Mouse (Mus musculus) embryonic facial prominence, embryonic 15.5 days (tissue): Measurements from ENCODE around the gene Hrasls5. TPM values are rescaled to one million over a fixed set of nuclear protein-coding genes. Genes with fewer than 3 reads are reported as not detected.
A peak's percentile ranks its signal among the peaks of the same experiment; 100 is the strongest.

ENCODE experiments used
- ATAC-seq: fragments of 200-750 bp; cut with Nextera tagmentation; 2 replicates; pipeline ENCODE4 v1.8.0; 2017; ENCODE audit warnings: low read depth, moderate TSS enrichment; ENCODE audit not compliant: insufficient number of reproducible peaks, low FRiP score, low TSS enrichment
- H3K27ac ChIP-seq: fragments of 300-500 bp; sonication (generic); replicated peaks from 2 replicates; pipeline ENCODE4 v1.5.1; 2015; ENCODE audit warnings: mild to moderate bottlenecking, inconsistent platforms
- H3K27me3 ChIP-seq: fragments of 300-500 bp; sonication (generic); 2 replicates; pipeline ENCODE4 v1.6.1; 2015; ENCODE audit warnings: inconsistent platforms
- H3K36me3 ChIP-seq: fragments of 300-500 bp; sonication (generic); 2 replicates; pipeline ENCODE4 v1.6.1; 2015; ENCODE audit warnings: mild to moderate bottlenecking, inconsistent platforms
- H3K4me1 ChIP-seq: fragments of 300-500 bp; sonication (generic); 2 replicates; pipeline ENCODE4 v1.6.1; 2015; ENCODE audit warnings: inconsistent platforms
- H3K4me2 ChIP-seq: fragments of 300-500 bp; sonication (generic); replicated peaks from 2 replicates; pipeline ENCODE4 v1.6.1; 2015; ENCODE audit warnings: mild to moderate bottlenecking, inconsistent platforms
- H3K4me3 ChIP-seq: fragments of 300-500 bp; sonication (generic); replicated peaks from 2 replicates; pipeline ENCODE4 v1.5.1; 2015; ENCODE audit warnings: mild to moderate bottlenecking, inconsistent platforms
- H3K9ac ChIP-seq: fragments of 300-500 bp; sonication (generic); 2 replicates; pipeline ENCODE4 v1.6.1; 2015; ENCODE audit warnings: inconsistent platforms
- H3K9me3 ChIP-seq: fragments of 300-500 bp; sonication (generic); replicated peaks from 2 replicates; pipeline ENCODE4 v1.6.1; 2016; ENCODE audit warnings: inconsistent platforms
- WGBS: fragments of 180-500 bp; shearing (Covaris S2); methylation state at CpG from one replicate; pipeline ENCODE4 v1.1.7; 2015; 5-methylcytosine and 5-hydroxymethylcytosine counted together
- polyA plus RNA-seq: library from polyadenylated mRNA; unstranded; fragments of >200 nt; fragmentation: Nextera tagmentation; extraction: Ambion mirVana; gene quantifications from 2 replicates; pipeline ENCODE4 v1.2.1, GENCODE M21; 2015

Hrasls5 gene
- polyA plus RNA-seq, 1 experiment from 2014 or later: 0.21 TPM

DNA sequence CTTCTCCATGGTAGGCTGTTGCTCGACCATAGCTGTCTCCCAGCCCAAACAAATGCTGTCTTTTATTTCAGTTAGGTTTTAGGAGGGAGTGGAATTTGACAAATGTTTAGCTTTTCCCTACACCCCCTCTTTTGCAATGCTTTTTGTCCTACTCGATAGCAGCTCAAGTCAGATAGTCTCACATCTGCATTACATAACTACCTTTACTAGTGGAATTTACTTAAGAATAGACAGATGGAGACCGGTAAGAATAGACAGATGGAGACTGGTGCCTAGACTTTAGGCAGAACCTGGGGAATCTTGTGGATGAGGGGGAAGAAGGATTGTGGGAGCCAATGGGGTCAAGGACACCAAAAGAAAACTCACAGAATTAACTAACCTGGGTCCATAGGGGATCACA is 28.7 kb upstream of the Hrasls5 start:
- Histone ChIP-seq H3K4me3 (no peak overlapping the region), H3K4me2 (no peak overlapping the region), H3K36me3 (no peaks in the 10 kb centered on the region), H3K9ac (no peak overlapping the region), H3K4me1 (0 out of 2 replicates have a peak, but pooled peaks cover 3% of the 10 kb centered on the region), H3K9me3 (no peaks in the 10 kb centered on the region), H3K27ac (no peak overlapping the region), H3K27me3 (no peaks in the 10 kb centered on the region)
- ATAC-seq: no peak
- 47% methylated on average over 3 of the region's 3 CpGs for WGBS

DNA sequence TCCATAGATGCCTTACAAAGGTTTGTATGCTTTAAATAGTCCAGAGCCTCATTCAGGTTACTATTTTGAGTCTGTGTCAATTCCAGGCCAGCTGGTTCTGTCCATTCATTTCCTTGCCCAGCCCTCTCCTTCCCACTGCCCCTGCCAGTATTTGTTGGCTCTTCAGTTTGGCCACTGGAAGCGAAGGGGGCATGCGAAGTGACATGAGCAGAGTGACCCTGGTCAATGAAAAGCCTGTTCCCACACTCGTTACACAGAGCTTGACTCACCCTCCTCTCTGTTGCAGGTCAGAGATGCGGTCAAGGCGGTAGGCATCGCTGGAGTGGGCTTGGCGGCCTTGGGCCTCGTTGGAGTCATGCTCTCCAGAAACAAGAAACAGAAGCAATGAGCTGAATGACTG is 27.1 kb upstream of the Hrasls5 start:
- ATAC-seq: no peak
- no peaks in the 10 kb centered on the region for H3K27me3 ChIP-seq
- H3K27ac ChIP-seq: no peak overlapping the region
- no peak overlapping the region for H3K4me3 ChIP-seq
- H3K9ac ChIP-seq: no peak overlapping the region
- 87% methylated on average over 8 of the region's 8 CpGs for WGBS
- no peaks in the 10 kb centered on the region for H3K9me3 ChIP-seq
- H3K36me3 ChIP-seq: no peaks in the 10 kb centered on the region
- H3K4me2 ChIP-seq: no peak overlapping the region
- H3K4me1 ChIP-seq: 0 out of 2 replicates have a peak, but pooled peaks cover 3% of the 10 kb centered on the region

DNA sequence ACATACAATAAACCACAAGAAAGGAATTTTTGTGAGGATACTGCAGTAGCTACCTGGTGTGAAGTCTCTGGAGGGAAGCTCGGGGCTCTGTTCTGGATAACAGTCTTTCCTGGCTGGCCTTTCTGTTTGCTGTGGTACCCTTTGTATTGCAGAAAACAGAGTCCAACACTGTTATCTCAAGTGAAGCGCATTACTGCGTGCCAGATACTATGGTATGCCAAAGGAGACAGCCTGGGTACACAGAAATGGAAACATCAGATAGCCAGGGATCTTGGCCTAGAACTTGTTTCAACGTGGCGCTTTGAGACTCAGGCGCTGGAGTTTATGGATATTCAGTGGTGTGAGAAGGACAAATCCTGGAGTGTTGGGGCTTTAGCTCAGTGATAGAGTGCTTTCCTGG is 26.6 kb upstream of the Hrasls5 start:
- Histone ChIP-seq H3K4me2 (no peak overlapping the region), H3K9ac (no peak overlapping the region), H3K36me3 (no peaks in the 10 kb centered on the region), H3K4me3 (no peak overlapping the region), H3K9me3 (no peaks in the 10 kb centered on the region), H3K27me3 (no peaks in the 10 kb centered on the region), H3K27ac (no peak overlapping the region), H3K4me1 (0 out of 2 replicates have a peak, but pooled peaks cover 3% of the 10 kb centered on the region)
- WGBS: 90% methylated on average over 6 of the region's 6 CpGs
- ATAC-seq: no peak

DNA sequence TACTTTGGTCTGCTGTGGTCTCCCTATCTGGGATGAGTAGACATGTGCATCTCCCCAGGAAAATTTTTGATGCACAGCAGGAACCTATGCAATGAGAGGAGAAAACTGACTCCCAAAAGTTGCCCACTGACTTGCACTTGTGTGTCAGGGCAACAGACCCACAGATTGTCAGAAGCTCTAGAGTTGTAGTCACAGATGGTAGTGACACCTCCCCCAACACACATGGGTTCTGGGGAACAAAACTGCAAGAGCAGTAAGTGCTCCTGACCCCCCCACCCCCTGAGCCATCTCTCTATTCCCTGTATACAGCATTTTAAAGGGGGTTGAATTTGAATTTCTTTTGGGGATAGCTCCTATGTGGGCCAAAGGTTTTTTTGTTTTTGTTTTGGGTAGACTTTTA is 21.5 kb upstream of the Hrasls5 start:
- no peak for ATAC-seq
- no peaks in the 10 kb centered on the region for H3K36me3 ChIP-seq
- H3K4me3 ChIP-seq: no peak overlapping the region
- H3K9me3 ChIP-seq: no peaks in the 10 kb centered on the region
- H3K4me1 ChIP-seq: no peaks in the 10 kb centered on the region
- no peaks in the 10 kb centered on the region for H3K27me3 ChIP-seq
- no peak overlapping the region for H3K9ac ChIP-seq
- no peak overlapping the region for H3K4me2 ChIP-seq
- no peak overlapping the region for H3K27ac ChIP-seq

DNA sequence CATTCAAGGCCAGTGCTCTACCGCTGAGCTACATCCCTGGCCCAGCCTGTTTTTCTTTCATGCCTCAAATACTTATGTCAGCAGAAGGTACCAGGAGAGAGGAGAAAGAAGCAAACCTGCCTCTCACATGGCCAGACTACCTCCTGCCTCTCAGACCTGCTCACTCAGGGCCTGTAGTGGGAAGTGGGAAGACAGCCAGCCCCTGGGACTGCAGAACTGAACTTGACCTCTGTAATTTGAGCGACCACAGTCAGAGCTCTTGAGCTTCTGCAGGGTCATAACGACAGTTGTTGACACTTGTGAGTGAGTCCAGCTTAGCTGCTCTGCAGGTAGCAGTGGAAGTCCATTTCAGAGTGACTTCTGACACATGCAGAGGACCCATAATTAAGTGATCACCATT is 20.3 kb upstream of the Hrasls5 start:
- Histone ChIP-seq H3K9me3 (no peaks in the 10 kb centered on the region), H3K4me2 (no peak overlapping the region), H3K36me3 (no peaks in the 10 kb centered on the region), H3K4me3 (no peak overlapping the region), H3K27me3 (no peaks in the 10 kb centered on the region), H3K9ac (no peak overlapping the region), H3K4me1 (no peaks in the 10 kb centered on the region), H3K27ac (no peak overlapping the region)
- no peak for ATAC-seq
- WGBS: 46% methylated on average over 3 of the region's 3 CpGs

DNA sequence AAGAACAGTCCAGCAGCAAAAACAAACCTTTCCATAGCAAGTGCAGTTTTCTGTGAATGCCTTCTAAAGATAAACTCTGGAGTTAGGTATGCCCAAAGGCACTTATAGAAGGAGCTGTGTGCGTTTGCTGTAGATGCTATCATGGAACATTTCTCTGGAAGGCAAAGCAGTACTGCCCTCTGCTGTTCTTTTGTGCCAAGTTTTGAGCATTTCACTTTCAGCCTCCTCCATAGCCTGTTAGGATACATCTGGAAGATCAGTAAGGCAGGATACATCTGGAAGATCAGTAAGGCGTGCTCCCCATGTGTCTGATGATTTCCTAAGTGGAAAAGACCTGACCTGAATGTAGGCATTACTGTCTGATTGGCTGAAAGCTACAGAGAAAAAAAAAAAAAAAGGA is 16.8 kb upstream of the Hrasls5 start:
- H3K27me3 ChIP-seq: no peaks in the 10 kb centered on the region
- no peak overlapping the region for H3K4me2 ChIP-seq
- no peaks in the 10 kb centered on the region for H3K9me3 ChIP-seq
- H3K4me1 ChIP-seq: no peaks in the 10 kb centered on the region
- no peak overlapping the region for H3K4me3 ChIP-seq
- H3K27ac ChIP-seq: no peak overlapping the region
- no peaks in the 10 kb centered on the region for H3K36me3 ChIP-seq
- no peak overlapping the region for H3K9ac ChIP-seq
- ATAC-seq: no peak
- WGBS: 14% methylated on average over 2 of the region's 2 CpGs

DNA sequence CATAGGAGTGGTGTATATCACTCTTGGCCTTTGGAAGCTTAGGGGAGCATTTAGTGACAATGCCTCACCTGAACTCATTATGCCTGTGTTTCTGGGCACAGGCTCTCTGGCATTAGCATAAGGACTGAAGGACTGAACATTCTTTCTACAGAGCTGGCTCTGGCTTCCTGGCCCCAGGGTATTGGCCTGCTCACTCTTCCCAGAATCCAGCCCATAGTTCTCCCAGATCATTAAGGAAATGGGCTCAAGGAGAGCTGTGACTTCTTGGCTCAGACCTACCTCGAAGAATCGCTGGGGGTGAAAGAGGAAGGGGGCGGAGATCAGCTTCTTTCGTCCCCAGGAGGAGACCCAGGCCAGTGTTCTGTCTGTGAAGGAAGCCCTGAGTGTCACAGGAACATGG is 13.9 kb upstream of the Hrasls5 start:
- no peak overlapping the region for H3K4me3 ChIP-seq
- no peaks in the 10 kb centered on the region for H3K36me3 ChIP-seq
- no peak for ATAC-seq
- H3K9ac ChIP-seq: no peak overlapping the region
- H3K27me3 ChIP-seq: no peaks in the 10 kb centered on the region
- H3K27ac ChIP-seq: no peak overlapping the region
- WGBS: 28% methylated on average over 4 of the region's 4 CpGs
- H3K9me3 ChIP-seq: no peaks in the 10 kb centered on the region
- no peak overlapping the region for H3K4me2 ChIP-seq
- no peaks in the 10 kb centered on the region for H3K4me1 ChIP-seq

DNA sequence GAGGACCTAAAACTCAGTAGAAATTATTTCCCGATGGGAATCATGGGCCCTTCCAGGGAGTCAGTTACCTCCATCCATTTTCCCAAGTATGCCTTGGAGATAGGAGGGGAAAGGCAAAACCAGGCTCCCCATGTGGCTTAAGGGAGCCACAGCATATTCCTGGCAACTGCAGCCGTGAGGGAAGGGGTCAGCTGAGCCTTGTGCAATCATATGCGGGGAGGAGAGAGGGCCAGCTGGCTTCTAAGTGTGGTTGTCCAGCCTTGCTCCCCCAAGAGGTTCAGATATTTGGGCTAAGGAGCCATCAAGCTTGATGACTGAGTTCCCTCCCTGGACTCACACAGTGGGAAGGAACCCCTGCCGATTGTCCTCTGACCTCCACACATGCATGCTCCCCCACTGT is 10.8 kb upstream of the Hrasls5 start:
- no peak overlapping the region for H3K27ac ChIP-seq
- H3K36me3 ChIP-seq: no peaks in the 10 kb centered on the region
- no peak overlapping the region for H3K9ac ChIP-seq
- no peaks in the 10 kb centered on the region for H3K9me3 ChIP-seq
- no peak overlapping the region for H3K4me2 ChIP-seq
- no peaks in the 10 kb centered on the region for H3K27me3 ChIP-seq
- no peak overlapping the region for H3K4me3 ChIP-seq
- 72% methylated on average over 4 of the region's 4 CpGs for WGBS
- ATAC-seq: no peak
- peaks cover 9% of the 10 kb centered on the region for H3K4me1 ChIP-seq

DNA sequence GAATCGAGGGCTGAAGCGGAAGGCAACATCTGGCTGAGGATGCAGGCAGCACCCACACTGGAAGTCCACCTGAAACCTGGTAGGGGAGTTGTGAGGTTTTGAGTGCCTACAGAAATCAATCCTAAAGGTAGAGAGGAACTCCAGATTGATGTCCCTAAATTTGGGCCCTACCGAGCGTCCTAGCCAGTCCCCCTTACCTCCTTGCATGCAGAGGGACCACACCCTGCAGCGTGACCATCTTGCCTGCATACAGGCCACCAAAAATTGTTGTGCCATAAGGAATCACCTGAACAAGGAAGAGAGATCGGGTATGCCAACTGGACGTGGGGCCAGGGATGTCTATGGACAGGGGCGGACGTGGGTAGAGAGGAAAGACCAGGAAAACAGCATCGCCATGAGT is 8.2 kb upstream of the Hrasls5 start:
- Histone ChIP-seq H3K9ac (no peak overlapping the region), H3K4me2 (no peak overlapping the region), H3K27me3 (0 out of 2 replicates have a peak, but pooled peaks cover 2% of the 10 kb centered on the region), H3K36me3 (no peaks in the 10 kb centered on the region), H3K27ac (no peak overlapping the region), H3K9me3 (no peaks in the 10 kb centered on the region), H3K4me3 (no peak overlapping the region), H3K4me1 (peaks cover 25% of the 10 kb centered on the region)
- 91% methylated on average over 10 of the region's 10 CpGs for WGBS
- ATAC-seq: no peak

DNA sequence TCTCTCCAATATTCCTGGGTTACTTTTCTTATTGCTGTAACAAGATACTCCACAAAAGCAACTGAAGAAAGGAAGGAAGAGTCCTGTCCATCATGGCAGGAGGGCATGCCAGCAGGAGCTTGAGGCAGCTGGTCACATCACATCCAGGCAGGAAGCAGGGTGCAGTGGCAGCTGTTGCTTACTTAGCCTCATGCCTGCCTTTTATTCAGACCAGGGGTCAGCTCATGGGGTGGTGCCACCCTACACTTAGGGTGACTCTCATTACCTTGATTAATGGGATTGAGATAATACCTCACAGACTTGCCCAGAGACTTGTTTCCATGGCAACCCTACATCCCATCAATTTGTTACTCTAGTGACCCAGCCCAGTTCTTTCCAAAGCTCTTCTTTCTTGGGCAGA is 7.3 kb upstream of the Hrasls5 start:
- H3K36me3 ChIP-seq: no peaks in the 10 kb centered on the region
- no peak overlapping the region for H3K9ac ChIP-seq
- no peak overlapping the region for H3K27ac ChIP-seq
- no peaks in the 10 kb centered on the region for H3K9me3 ChIP-seq
- no peak overlapping the region for H3K4me3 ChIP-seq
- no peak overlapping the region for H3K4me2 ChIP-seq
- peaks cover 25% of the 10 kb centered on the region for H3K4me1 ChIP-seq
- no peak for ATAC-seq
- H3K27me3 ChIP-seq: 0 out of 2 replicates have a peak, but pooled peaks cover 2% of the 10 kb centered on the region

DNA sequence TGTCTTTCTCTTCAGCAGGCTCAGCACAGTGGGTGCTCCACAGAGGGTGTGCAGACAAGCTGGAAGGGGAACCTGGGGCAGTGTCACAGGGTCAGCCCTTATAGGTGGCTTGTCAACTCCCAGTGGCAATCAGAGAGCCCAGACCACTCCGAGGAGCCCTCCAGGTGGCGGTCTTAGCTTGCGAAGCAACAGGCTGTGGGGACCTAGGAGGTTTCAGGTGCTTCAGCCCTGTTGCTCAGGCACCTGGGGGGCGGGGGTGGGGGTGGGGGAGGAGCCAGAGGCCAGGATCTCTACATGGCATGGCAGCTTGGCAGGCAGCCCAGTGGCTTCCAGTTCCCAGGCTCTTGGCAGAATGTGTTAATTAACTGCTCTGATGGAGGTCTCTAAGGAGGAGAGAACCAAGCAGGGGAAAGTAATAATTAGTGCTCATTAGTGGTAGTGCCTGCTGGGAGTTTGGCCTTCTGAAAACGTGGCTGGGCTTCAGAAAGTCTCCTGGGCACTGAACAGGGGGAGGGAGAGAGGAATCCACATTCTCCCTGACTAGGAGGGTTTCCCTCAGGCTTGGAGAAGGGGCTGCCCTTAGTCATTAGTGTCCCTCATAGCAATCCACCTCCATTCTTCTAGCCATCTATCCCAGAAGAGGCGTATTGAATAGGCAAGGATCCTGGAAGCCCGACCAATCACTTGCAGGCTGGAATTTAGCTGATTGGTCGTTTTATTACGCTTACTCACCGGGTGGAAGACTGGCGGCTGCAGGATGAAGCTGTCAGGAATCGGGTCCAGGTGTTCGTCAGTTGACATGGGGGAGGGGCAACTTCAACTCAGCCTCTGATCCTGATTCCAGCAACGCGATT is 6.2 kb upstream of the Hrasls5 start:
- peak; percentile 75 for ATAC-seq
- Histone ChIP-seq H3K36me3 (no peaks in the 10 kb centered on the region), H3K9me3 (no peaks in the 10 kb centered on the region), H3K4me2 (peak overlapping the region; percentile 62), H3K4me1 (peaks cover 25% of the 10 kb centered on the region), H3K9ac (no peak overlapping the region; the same call in 1 of the 2 replicates), H3K4me3 (peak overlapping the region; percentile 34), H3K27me3 (0 out of 2 replicates have a peak, but pooled peaks cover 2% of the 10 kb centered on the region), H3K27ac (peak overlapping the region; percentile 76)
- 6% methylated on average over 15 of the region's 15 CpGs for WGBS
